Mouse (Mus musculus) embryonic facial prominence, embryonic 11.5 days (tissue): ENCODE results near the gene Wipf2. TPM values are rescaled to one million over a fixed set of nuclear protein-coding genes. Genes with fewer than 3 reads are reported as not detected.
"Not testable (repeated sequence)": the region's sequence is repeated elsewhere in the genome, so short reads cannot be mapped to it uniquely, and the experiment has no call there.

ENCODE experiments used
- ATAC-seq: fragments of 200-750 bp; cut with Nextera tagmentation; replicated peaks from 2 replicates; pipeline ENCODE4 v1.8.0; 2017; ENCODE audit warnings: low read depth; ENCODE audit not compliant: insufficient number of reproducible peaks, low FRiP score, low TSS enrichment
- DNase-seq: peaks from one replicate; pipeline ENCODE4 v3.0.0-alpha.2; 2015; ENCODE audit warnings: low spot score
- H3K27ac ChIP-seq: fragments of 300-500 bp; sonication (generic); replicated peaks from 2 replicates; pipeline ENCODE4 v1.5.1; 2014; ENCODE audit warnings: mild to moderate bottlenecking, low read depth, low read length, control low read depth
- H3K27me3 ChIP-seq: fragments of 300-500 bp; sonication (generic); 2 replicates; pipeline ENCODE4 v1.6.1; 2014; ENCODE audit warnings: mild to moderate bottlenecking, low read length, moderate library complexity, mixed read lengths; ENCODE audit not compliant: control insufficient read depth, insufficient read depth
- H3K36me3 ChIP-seq: fragments of 300-500 bp; sonication (generic); replicated peaks from 2 replicates; pipeline ENCODE4 v1.6.1; 2014; ENCODE audit warnings: low read depth, mild to moderate bottlenecking, low read length, moderate library complexity, mixed read lengths; ENCODE audit not compliant: control insufficient read depth, insufficient read depth
- H3K4me1 ChIP-seq: fragments of 300-500 bp; sonication (generic); 2 replicates; pipeline ENCODE4 v1.6.1; 2014; ENCODE audit warnings: low read length, mixed read lengths; ENCODE audit not compliant: control insufficient read depth, insufficient read depth
- H3K4me2 ChIP-seq: fragments of 300-500 bp; sonication (generic); 2 replicates; pipeline ENCODE4 v1.6.1; 2014; ENCODE audit warnings: low read depth, mild to moderate bottlenecking, control low read depth, low read length, moderate library complexity
- H3K4me3 ChIP-seq: fragments of 300-500 bp; sonication (generic); 2 replicates; pipeline ENCODE4 v1.5.1; 2014; ENCODE audit warnings: low read depth, low read length, control low read depth
- H3K9ac ChIP-seq: fragments of 300-500 bp; sonication (generic); replicated peaks from 2 replicates; pipeline ENCODE4 v1.6.1; 2014; ENCODE audit warnings: mild to moderate bottlenecking, control low read depth, low read length
- H3K9me3 ChIP-seq: fragments of 300-500 bp; sonication (generic); replicated peaks from 2 replicates; pipeline ENCODE4 v1.6.1; 2016; ENCODE audit warnings: mild to moderate bottlenecking, low read length, inconsistent platforms, mixed read lengths; ENCODE audit not compliant: control insufficient read depth
- WGBS: fragments of 180-500 bp; shearing (Covaris S2); extraction: QIAGEN DNeasy Blood & Tissue Kit; methylation state at CpG from one replicate; pipeline ENCODE4 v1.1.7; 2014; 5-methylcytosine and 5-hydroxymethylcytosine counted together
- polyA plus RNA-seq: library from polyadenylated mRNA; unstranded; fragments of >200 nt; fragmentation: Nextera tagmentation; extraction: Ambion mirVana; gene quantifications from 2 replicates; pipeline ENCODE4 v1.2.1, GENCODE M21; 2014

Gene Wipf2
- polyA plus RNA-seq, 1 experiment from 2014 or later: 4.6 TPM

DNA sequence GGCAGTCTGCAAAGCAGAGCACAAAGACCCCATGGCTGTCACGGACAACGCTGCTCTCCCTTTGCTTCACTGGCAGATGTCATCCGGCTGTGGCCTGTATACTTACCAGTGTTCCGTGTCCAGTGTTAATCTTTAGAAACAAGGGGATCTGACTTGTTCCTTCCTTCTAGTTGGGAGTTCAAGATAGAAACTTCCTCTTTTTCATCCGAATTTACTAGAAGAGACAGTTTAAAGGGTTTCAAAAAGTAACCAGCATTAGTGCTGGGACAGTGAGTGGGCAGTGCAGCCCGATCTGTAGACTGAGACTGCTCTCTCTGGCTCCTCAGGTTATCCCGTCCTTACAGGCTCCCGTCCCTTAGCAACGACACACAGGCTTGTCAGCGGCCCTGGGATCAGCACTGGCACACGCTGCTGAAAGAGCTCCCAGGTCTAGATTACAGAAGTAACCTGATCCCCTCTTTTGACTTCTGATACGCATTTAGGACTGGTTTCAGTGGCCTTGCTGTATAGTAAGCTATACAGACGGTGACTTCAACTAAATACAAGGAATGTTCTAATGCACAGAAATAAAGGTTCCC is 54.1 kb downstream of the Wipf2 start:
- H3K36me3 ChIP-seq: peaks cover 3% of the 10 kb centered on the region
- no peak overlapping the region for H3K4me3 ChIP-seq
- H3K27me3 ChIP-seq: no peaks in the 10 kb centered on the region
- WGBS: 59% methylated on average over 13 of the region's 13 CpGs
- H3K4me1 ChIP-seq: no peaks in the 10 kb centered on the region
- no peak for DNase-seq
- ATAC-seq: no peak
- no peak overlapping the region for H3K4me2 ChIP-seq
- no peaks in the 10 kb centered on the region for H3K9me3 ChIP-seq
- H3K9ac ChIP-seq: no peak overlapping the region
- 0 out of 2 replicates have a peak overlapping the region, but pooled peaks have one; percentile 13 for H3K27ac ChIP-seq

DNA sequence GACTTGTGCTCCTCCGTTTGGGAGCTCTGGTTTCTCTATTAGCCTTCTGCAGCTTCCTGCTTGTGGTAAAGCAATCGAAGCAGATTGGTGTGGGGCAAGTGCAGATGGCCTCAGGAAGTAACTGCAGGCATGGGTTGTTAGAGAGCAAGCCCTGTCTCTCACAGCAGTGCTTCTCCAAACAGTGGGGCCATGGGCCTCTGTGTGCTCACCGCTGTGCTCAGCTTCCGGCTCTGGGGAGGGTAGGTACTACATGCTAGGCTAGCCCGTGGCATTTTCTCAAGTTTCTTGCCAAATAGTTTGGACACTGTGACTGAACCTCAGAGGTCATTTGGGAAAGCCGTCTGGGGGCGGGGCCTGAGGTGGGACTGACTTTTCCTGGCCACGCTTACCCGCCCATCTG is 54.8 kb downstream of the Wipf2 start:
- DNase-seq (no peak), ATAC-seq (no peak)
- Histone ChIP-seq H3K4me1 (no peaks in the 10 kb centered on the region), H3K36me3 (peaks cover 3% of the 10 kb centered on the region), H3K4me2 (no peak overlapping the region), H3K9me3 (no peaks in the 10 kb centered on the region), H3K4me3 (no peak overlapping the region), H3K27ac (0 out of 2 replicates have a peak overlapping the region, but pooled peaks have one; percentile 13), H3K27me3 (no peaks in the 10 kb centered on the region), H3K9ac (no peak overlapping the region)
- WGBS: 74% methylated on average over 9 of the region's 9 CpGs

DNA sequence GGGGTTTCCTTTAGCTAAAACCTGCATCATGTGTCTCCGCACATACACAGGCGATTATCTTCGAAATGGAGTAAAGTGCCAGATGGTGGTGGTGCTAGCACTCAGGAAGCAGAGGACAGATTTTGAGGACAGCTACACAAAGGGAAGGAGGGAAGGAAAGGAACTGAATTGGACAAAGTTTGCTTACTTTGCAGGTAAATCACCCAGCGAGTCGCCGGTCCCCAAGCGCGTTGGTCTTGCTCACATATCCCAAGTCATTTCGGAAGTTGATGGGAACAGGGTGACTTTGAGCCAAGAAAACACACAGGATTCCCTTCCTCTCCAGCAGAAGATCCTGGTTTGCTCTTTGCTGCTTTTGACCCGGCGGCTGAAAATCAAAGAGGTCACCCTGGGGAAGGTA is 55.6 kb downstream of the Wipf2 start:
- no peaks in the 10 kb centered on the region for H3K9me3 ChIP-seq
- no peak overlapping the region for H3K4me2 ChIP-seq
- 94% methylated on average over 11 of the region's 11 CpGs for WGBS
- peaks cover 1% of the 10 kb centered on the region; the same call in 1 of the 2 replicates for H3K4me1 ChIP-seq
- H3K9ac ChIP-seq: no peak overlapping the region
- H3K27ac ChIP-seq: no peak overlapping the region
- no peak overlapping the region for H3K4me3 ChIP-seq
- ATAC-seq (no peak), DNase-seq (no peak)
- H3K27me3 ChIP-seq: no peaks in the 10 kb centered on the region
- no peaks in the 10 kb centered on the region for H3K36me3 ChIP-seq

GRCm38 (mm10) chr11:98921813-98922212 is 58.4 kb downstream of the Wipf2 start:
- H3K27ac ChIP-seq, H3K9me3 ChIP-seq, H3K4me3 ChIP-seq, ATAC-seq, H3K27me3 ChIP-seq, H3K36me3 ChIP-seq, H3K9ac ChIP-seq, H3K4me2 ChIP-seq: not testable (repeated sequence)
- WGBS: 46% methylated on average over 15 of the region's 15 CpGs
- peaks cover 24% of the 10 kb centered on the region for H3K4me1 ChIP-seq
- DNase-seq: peak; percentile 79

- DNase-seq: peak; percentile 81
- H3K36me3 ChIP-seq, H3K27me3 ChIP-seq, H3K4me3 ChIP-seq, ATAC-seq, H3K27ac ChIP-seq, H3K4me2 ChIP-seq, H3K9me3 ChIP-seq, H3K9ac ChIP-seq: not testable (repeated sequence)
- 27% methylated on average over 10 of the region's 10 CpGs for WGBS
- peaks cover 24% of the 10 kb centered on the region for H3K4me1 ChIP-seq
Observed at GRCm38 (mm10) chr11:98922307-98922706, 58.9 kb downstream of the Wipf2 start.

GRCm38 (mm10) chr11:98922851-98923711 is 59.6 kb downstream of the Wipf2 start:
- DNase-seq (peak; percentile 84), ATAC-seq (peak; percentile 37)
- not testable (repeated sequence) for H3K4me3 ChIP-seq, H3K9me3 ChIP-seq, H3K36me3 ChIP-seq, H3K27me3 ChIP-seq, H3K4me2 ChIP-seq, H3K9ac ChIP-seq
- H3K4me1 ChIP-seq: peaks cover 24% of the 10 kb centered on the region
- H3K27ac ChIP-seq: peak overlapping the region; percentile 95
- WGBS: 35% methylated on average over 16 of the region's 16 CpGs

DNA sequence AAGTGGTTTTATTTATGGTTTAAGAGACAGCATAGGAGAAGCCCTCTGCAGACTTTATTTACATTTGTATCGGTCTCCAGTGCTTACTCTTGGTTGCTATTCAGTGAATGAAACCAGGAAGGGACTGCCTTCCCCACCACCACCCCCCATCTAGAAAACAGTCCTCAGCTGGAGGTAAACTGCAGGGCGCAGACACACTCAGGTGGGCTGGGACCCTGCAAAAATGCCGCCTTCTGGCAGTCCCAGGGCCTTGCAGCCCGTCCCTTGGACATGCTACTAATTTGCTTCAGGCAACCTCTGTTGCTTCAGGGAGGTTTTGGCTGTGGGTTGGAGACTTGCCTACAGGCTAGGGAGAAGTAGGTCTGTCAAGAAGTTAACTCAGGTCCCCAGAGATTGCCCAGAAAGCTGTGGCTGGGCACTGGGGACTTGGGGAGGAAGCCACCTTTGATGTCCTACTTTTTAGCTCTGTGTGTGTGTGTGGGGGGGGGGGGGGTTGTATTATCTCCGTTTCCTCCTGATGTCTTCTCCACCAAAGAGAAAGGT is 61.3 kb downstream of the Wipf2 start:
- WGBS: 15% methylated on average over 5 of the region's 5 CpGs
- Histone ChIP-seq H3K4me2 (0 out of 2 replicates have a peak overlapping the region, but pooled peaks have one; percentile 13), H3K4me3 (no peak overlapping the region), H3K27ac (peak overlapping the region; percentile 95), H3K27me3 (no peaks in the 10 kb centered on the region), H3K4me1 (peaks cover 37% of the 10 kb centered on the region), H3K9me3 (no peaks in the 10 kb centered on the region), H3K9ac (no peak overlapping the region), H3K36me3 (no peaks in the 10 kb centered on the region)
- ATAC-seq: no peak
- no peak for DNase-seq

DNA sequence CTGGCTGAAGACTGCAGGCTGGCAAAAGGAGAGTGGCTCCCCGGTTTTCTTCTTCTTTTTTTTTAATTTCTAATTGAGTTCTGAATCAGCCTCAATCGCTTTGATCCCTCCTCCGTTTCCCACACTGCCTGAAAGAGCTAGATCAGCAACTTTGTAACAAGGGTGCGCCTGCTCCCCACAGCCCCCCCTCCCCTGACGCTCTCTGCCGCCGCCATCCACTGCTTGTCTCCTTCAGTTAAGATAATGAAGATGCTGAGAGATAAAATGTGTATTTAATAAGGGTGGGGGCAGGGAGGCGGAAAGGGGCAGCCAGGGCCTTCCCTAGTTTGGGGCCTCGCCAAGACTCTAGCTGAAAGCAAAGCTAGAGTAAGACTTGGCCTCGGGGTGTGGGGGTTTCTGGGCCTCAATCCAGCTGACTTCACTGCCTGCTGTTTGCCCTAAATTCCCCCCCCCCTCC is 61.9 kb downstream of the Wipf2 start:
- H3K4me2 ChIP-seq: peak overlapping the region; percentile 13; the same call in 1 of the 2 replicates
- no peaks in the 10 kb centered on the region for H3K27me3 ChIP-seq
- peak; percentile 19; the same call in 1 of the 2 replicates for ATAC-seq
- no peaks in the 10 kb centered on the region for H3K36me3 ChIP-seq
- H3K4me1 ChIP-seq: peaks cover 41% of the 10 kb centered on the region
- WGBS: 3% methylated on average over 10 of the region's 10 CpGs
- peak overlapping the region; percentile 95 for H3K27ac ChIP-seq
- DNase-seq: peak; percentile 86
- H3K9me3 ChIP-seq: no peaks in the 10 kb centered on the region
- no peak overlapping the region; the same call in 1 of the 2 replicates for H3K4me3 ChIP-seq
- H3K9ac ChIP-seq: peak overlapping the region; percentile 37
